Mouse (Mus musculus) stomach, postnatal 0 days (tissue): ENCODE data around the gene Fli1.

ENCODE experiments used
- CTCF ChIP-seq: IDR thresholded peaks from 2 replicates; pipeline ENCODE4 v1.5.1; 2016; ENCODE audit warnings: antibody characterized with exemption, low read depth, mild to moderate bottlenecking, moderate library complexity
- EP300 ChIP-seq: optimal IDR thresholded peaks from 2 replicates; pipeline ENCODE3; 2016; ENCODE audit warnings: antibody characterized with exemption

DNA sequence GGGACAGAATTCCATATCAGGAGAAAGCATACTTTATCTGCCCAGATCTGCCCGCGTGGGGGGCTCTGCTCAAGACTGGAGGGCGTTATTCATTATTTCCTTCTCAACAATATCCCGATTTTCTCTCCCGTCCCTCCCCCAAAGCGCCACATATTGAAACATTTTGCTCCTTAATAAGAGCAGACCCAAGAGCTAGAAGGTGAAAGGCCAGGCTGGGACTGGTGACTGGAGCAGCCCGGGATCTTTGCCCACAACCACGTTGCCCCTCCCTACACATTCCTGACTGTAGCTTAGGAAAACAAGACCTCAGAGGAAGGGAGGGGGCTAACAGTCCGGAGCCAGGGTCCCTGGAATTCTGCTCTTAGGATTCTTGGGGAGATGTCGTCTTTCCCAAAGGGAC lies 7.9 kb upstream of the Fli1 start:
- no peak for TF ChIP-seq CTCF
- TF ChIP-seq EP300, result no peak
